Mouse (Mus musculus) forebrain, embryonic 13.5 days (tissue): ENCODE data around the gene Calcoco1. TPM values are rescaled to one million over a fixed set of nuclear protein-coding genes. Genes with fewer than 3 reads are reported as not detected.

Experiments used
- ATAC-seq: fragments of 200-750 bp; cut with Nextera tagmentation; 2 replicates; pipeline ENCODE4 v1.8.0; 2017
- H3K27ac ChIP-seq: fragments of 300-500 bp; sonication (generic); 2 replicates; pipeline ENCODE4 v1.5.1; 2015; ENCODE audit warnings: inconsistent platforms, mild to moderate bottlenecking, moderate library complexity
- H3K27me3 ChIP-seq: fragments of 300-500 bp; sonication (generic); 2 replicates; pipeline ENCODE4 v1.6.1; 2015; ENCODE audit warnings: mild to moderate bottlenecking, inconsistent platforms
- H3K36me3 ChIP-seq: fragments of 300-500 bp; sonication (generic); 2 replicates; pipeline ENCODE4 v1.6.1; 2015; ENCODE audit warnings: mild to moderate bottlenecking, inconsistent platforms; ENCODE audit not compliant: poor library complexity, severe bottlenecking
- H3K4me1 ChIP-seq: fragments of 300-500 bp; sonication (generic); 2 replicates; pipeline ENCODE4 v1.6.1; 2015; ENCODE audit warnings: inconsistent platforms
- H3K4me2 ChIP-seq: fragments of 300-500 bp; sonication (generic); 2 replicates; pipeline ENCODE4 v1.6.1; 2015; ENCODE audit warnings: inconsistent platforms, mild to moderate bottlenecking, moderate library complexity
- H3K4me3 ChIP-seq: fragments of 300-500 bp; sonication (generic); 2 replicates; pipeline ENCODE4 v1.5.1; 2015; ENCODE audit warnings: mild to moderate bottlenecking, inconsistent platforms
- H3K9ac ChIP-seq: fragments of 300-500 bp; sonication (generic); 2 replicates; pipeline ENCODE4 v1.6.1; 2015; ENCODE audit warnings: mild to moderate bottlenecking, inconsistent platforms
- H3K9me3 ChIP-seq: fragments of 300-500 bp; sonication (generic); replicated peaks from 2 replicates; pipeline ENCODE4 v1.6.1; 2016; ENCODE audit warnings: inconsistent platforms
- WGBS: fragments of 180-500 bp; shearing (Covaris S2); methylation state at CpG from one replicate; pipeline ENCODE4 v1.1.7; 2015; 5-methylcytosine and 5-hydroxymethylcytosine counted together
- polyA plus RNA-seq: library from polyadenylated mRNA; unstranded; fragments of >200 nt; fragmentation: Nextera tagmentation; extraction: Ambion mirVana; gene quantifications from 2 replicates; pipeline ENCODE4 v1.2.1, GENCODE M21; 2015

Calcoco1 gene
- polyA plus RNA-seq, 1 experiment from 2014 or later: 48.7 TPM

DNA sequence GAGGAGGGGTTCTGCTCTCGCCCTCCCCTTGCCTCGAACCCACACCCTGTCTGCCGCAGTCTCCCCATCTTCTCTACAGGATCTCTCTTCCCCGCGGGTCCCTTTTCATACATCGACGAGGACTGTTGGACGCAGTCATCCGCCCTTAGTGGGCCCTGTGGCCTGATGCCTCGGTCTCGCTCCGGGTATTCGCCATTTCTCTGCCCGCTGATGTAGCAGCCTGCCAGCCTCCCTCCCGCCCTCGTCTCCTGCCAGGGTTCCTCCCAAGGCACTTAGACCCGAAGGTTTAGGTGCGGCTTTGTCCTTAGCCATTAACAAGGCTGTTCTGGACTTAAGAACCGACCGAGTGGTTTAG, 25.3 kb upstream of the Calcoco1 start:
- no peak; the same call in 1 of the 2 replicates for ATAC-seq
- Histone ChIP-seq H3K27ac (peak overlapping the region; percentile 96), H3K27me3 (peaks cover 88% of the 10 kb centered on the region)

DNA sequence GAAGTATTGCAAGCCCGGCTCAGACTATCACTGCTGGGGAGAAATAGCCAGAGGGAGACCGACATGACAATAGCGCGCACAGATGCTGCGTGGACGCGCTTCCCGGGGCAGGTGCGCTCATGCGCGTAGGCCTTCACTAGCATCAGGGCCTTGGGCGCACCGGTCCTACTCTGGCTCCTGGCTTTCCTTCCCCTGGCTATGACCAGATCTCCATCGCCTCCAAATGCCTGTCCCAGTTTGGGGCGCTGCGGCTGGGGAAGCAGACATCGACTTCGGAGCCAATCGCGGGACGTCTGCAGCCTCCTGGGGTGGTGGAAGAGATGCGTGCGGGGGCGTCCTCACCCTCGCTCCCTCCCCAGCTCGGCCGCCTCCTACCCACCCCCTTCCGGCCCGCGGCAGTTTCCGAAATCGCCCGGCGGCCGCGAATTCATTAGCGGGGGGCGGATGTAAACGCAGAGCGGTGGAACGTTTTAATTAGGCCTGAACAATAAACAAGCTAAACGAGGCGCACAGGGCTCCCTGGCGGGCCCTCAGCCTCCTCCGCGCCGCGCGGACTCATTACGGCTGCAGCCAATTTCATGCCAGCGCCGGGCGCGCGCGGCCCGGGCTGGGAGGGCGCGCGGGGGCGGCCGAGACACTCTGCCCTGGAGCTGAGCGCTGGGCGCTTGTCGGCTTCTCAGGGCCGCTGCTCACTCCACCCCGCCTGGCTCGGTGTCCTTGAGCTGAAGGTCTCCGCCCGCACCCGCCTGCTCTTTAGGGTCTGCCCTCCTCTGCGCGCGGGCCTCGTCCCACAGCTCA, 24.7 kb upstream of the Calcoco1 start:
- no peaks in the 10 kb centered on the region for H3K9me3 ChIP-seq
- H3K4me1 ChIP-seq: peaks cover 56% of the 10 kb centered on the region
- ATAC-seq: peak; percentile 59
- H3K27ac ChIP-seq: peak overlapping the region; percentile 96
- H3K9ac ChIP-seq: peak overlapping the region; percentile 78
- H3K4me3 ChIP-seq: peak overlapping the region; percentile 42
- peaks cover 86% of the 10 kb centered on the region for H3K27me3 ChIP-seq
- H3K36me3 ChIP-seq: no peaks in the 10 kb centered on the region
- peak overlapping the region; percentile 86 for H3K4me2 ChIP-seq
- under 1% methylated on average over 74 of the region's 75 CpGs for WGBS

More for the DNA sequence above, 25.3 kb upstream of the Calcoco1 start:
- Histone ChIP-seq H3K4me1 (peaks cover 56% of the 10 kb centered on the region), H3K9me3 (no peaks in the 10 kb centered on the region), H3K36me3 (no peaks in the 10 kb centered on the region), H3K4me3 (peak overlapping the region; percentile 42), H3K9ac (peak overlapping the region; percentile 78), H3K4me2 (peak overlapping the region; percentile 86)
- WGBS: 0% methylated on average over 20 of the region's 20 CpGs

DNA sequence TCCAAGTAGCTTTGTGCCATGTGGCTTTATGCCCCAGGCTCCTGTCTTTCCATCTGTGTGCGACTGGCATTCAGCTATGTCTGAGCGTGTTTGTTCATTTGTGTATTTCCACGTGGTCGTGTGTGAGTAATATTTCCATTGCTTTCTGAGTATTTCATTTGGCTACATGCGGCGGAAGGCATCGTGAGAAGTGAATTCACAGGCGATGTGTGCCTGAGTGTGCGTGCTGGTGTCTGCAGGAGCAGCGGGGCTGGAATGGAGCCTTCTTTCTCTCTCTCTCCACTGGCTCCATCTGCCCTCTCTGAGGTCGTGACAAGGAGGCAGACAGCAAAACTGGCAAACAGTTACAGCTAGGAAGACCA, 24.1 kb upstream of the Calcoco1 start:
- Histone ChIP-seq H3K4me3 (peak overlapping the region; percentile 42), H3K36me3 (no peaks in the 10 kb centered on the region), H3K27ac (peak overlapping the region; percentile 96), H3K9ac (peak overlapping the region; percentile 78), H3K4me2 (peak overlapping the region; percentile 86), H3K27me3 (peaks cover 87% of the 10 kb centered on the region), H3K4me1 (peaks cover 56% of the 10 kb centered on the region), H3K9me3 (no peaks in the 10 kb centered on the region)
- WGBS: 9% methylated on average over 11 of the region's 11 CpGs
- peak; percentile 7; the same call in 1 of the 2 replicates for ATAC-seq

DNA sequence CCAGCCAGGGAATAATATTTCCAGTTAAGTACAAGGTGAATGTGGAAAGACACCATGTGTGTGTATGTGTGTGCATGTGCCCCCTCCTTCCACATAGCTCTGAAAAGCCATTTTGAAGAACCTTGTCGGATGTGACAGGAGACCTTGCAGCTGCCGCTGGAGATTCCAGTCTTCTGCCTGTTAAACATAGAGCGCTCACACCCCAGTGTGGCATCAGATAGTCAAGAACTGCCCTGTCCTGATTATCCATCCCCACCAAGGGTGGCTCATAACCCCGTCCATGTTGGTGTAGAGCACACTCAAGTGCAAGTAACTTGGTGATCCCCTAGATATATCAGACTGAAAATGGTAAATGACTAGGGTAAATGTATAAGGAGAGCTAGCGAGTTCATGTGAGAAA, 23.4 kb upstream of the Calcoco1 start:
- no peaks in the 10 kb centered on the region for H3K9me3 ChIP-seq
- H3K4me2 ChIP-seq: no peak overlapping the region
- no peak overlapping the region for H3K9ac ChIP-seq
- H3K4me3 ChIP-seq: no peak overlapping the region
- no peak for ATAC-seq
- H3K4me1 ChIP-seq: peaks cover 56% of the 10 kb centered on the region
- peaks cover 84% of the 10 kb centered on the region for H3K27me3 ChIP-seq
- WGBS: 32% methylated on average over 5 of the region's 5 CpGs
- no peaks in the 10 kb centered on the region for H3K36me3 ChIP-seq
- H3K27ac ChIP-seq: peak overlapping the region; percentile 96

DNA sequence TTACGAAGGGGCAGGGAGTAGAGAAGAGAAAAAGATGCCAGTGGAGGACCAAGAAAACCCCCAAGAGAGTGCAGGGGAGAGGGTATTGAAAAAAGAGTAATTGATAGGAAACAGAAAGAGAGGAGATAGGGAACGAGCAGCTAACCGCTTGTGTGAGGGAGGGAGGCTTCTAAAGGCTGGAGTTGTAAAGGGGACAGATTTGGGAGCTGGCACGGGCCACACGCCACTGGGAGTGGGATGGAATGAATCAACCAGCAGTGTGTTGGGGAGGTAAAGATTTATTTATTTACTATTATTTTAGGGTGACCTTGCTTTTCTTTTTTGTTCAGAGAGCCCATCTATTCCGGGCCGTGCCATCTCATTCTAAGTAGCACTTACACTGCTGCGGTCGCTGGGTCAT, 22.9 kb upstream of the Calcoco1 start:
- no peaks in the 10 kb centered on the region for H3K36me3 ChIP-seq
- peak overlapping the region; percentile 91 for H3K27ac ChIP-seq
- peak overlapping the region; percentile 60; the same call in 1 of the 2 replicates for H3K9ac ChIP-seq
- 10% methylated on average over 9 of the region's 9 CpGs for WGBS
- H3K27me3 ChIP-seq: peaks cover 79% of the 10 kb centered on the region
- no peak overlapping the region for H3K4me3 ChIP-seq
- ATAC-seq: no peak
- H3K4me1 ChIP-seq: peaks cover 56% of the 10 kb centered on the region
- H3K9me3 ChIP-seq: no peaks in the 10 kb centered on the region
- H3K4me2 ChIP-seq: no peak overlapping the region

DNA sequence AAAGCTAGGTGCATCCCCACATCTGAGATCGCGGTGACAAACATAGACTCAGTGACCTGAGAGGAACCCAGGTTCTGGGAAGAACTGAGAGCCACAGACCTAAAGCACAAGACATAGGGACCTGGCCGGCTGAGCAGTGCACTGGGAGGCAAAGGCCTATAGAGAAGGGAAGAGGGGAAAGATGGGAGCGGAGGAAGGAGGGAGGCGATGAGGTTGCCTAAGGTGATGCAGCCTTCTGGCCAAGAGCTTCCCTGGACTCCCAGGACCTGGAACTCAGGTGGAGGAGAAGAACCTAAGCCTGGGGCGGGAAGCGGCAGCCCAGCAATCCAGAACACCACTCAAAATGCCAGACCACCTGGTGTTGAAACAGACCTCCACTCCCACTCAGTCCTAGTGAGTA, 22.4 kb upstream of the Calcoco1 start:
- Histone ChIP-seq H3K4me1 (peaks cover 56% of the 10 kb centered on the region), H3K27me3 (peaks cover 78% of the 10 kb centered on the region), H3K9ac (peak overlapping the region; percentile 60), H3K27ac (peak overlapping the region; percentile 91), H3K9me3 (no peaks in the 10 kb centered on the region), H3K4me3 (no peak overlapping the region), H3K4me2 (peak overlapping the region; percentile 35), H3K36me3 (no peaks in the 10 kb centered on the region)
- WGBS: 13% methylated on average over 7 of the region's 7 CpGs
- ATAC-seq: no peak

DNA sequence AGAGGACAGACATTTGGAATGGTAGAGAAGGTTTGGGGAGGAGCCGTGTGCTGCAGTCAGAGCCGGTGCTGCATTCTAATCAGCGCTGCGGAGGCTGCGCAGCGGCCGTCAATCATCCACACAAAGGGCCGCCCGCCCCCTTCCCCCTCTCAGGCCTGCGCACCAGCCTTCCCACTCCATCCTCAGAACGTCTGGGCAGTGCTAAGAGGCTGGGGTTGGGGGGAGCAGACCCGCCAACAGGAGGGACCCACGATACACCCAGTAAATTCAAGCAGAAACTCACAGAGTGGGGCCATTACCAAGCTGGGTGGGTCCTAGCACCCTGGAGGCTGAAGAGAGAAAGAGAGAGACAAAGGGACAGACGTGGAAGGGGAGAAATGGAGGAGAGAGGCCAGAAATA, 22.0 kb upstream of the Calcoco1 start:
- Histone ChIP-seq H3K27ac (peak overlapping the region; percentile 91), H3K36me3 (no peaks in the 10 kb centered on the region), H3K4me3 (no peak overlapping the region), H3K9me3 (no peaks in the 10 kb centered on the region), H3K9ac (peak overlapping the region; percentile 60), H3K4me2 (peak overlapping the region; percentile 35), H3K27me3 (peaks cover 78% of the 10 kb centered on the region), H3K4me1 (peaks cover 56% of the 10 kb centered on the region)
- peak; percentile 75 for ATAC-seq
- 0% methylated on average over 14 of the region's 14 CpGs for WGBS

DNA sequence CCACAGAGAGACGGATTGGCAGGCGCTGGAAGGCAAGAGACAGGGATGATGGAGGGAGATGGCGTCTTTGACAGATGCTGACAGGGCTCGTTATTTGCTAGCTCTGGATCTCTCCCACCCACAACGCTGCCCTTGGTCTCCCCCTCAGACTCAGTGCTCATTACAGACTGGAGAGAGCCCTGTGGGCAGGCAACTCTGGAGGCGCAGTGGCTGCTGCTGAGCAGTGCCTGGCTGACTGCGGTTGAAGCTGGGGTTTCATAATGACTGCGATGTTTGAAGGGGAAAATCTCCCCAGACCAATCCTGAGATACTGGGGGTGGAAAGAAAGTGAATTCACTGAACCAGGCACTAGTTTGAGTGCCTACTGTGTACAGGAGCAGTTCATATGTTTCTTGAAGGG, 21.2 kb upstream of the Calcoco1 start:
- H3K36me3 ChIP-seq: no peaks in the 10 kb centered on the region
- H3K27ac ChIP-seq: peak overlapping the region; percentile 91
- peak overlapping the region; percentile 12; the same call in 1 of the 2 replicates for H3K4me2 ChIP-seq
- H3K9me3 ChIP-seq: no peaks in the 10 kb centered on the region
- 14% methylated on average over 8 of the region's 8 CpGs for WGBS
- H3K27me3 ChIP-seq: peaks cover 72% of the 10 kb centered on the region
- ATAC-seq: no peak
- H3K9ac ChIP-seq: peak overlapping the region; percentile 38; the same call in 1 of the 2 replicates
- H3K4me3 ChIP-seq: no peak overlapping the region
- H3K4me1 ChIP-seq: peaks cover 55% of the 10 kb centered on the region

DNA sequence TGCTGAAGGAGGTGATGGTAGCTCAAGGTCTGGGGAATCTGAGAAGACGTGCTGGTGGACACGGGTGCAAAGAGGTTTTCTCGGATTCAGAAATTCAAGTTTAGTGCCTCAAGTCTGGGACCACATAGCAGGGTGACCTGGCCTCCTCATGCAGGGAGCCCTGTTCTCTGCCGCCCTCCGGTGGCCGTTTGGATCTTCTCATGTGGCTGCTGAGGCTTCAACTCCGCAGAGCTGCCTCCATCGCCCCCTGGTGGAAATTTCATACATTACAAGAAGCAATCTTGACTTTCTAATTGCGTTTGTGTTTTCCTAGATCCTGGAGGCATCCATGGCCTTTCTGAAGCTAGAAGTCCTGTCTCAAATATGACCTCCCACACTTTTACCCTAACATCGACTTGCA, 20.6 kb upstream of the Calcoco1 start:
- Histone ChIP-seq H3K4me2 (peak overlapping the region; percentile 12; the same call in 1 of the 2 replicates), H3K9ac (peak overlapping the region; percentile 38; the same call in 1 of the 2 replicates), H3K27ac (peak overlapping the region; percentile 91), H3K4me1 (peaks cover 49% of the 10 kb centered on the region), H3K9me3 (no peaks in the 10 kb centered on the region), H3K36me3 (no peaks in the 10 kb centered on the region), H3K27me3 (peaks cover 72% of the 10 kb centered on the region), H3K4me3 (no peak overlapping the region)
- WGBS: 0% methylated on average over 10 of the region's 10 CpGs
- ATAC-seq: peak; percentile 50

DNA sequence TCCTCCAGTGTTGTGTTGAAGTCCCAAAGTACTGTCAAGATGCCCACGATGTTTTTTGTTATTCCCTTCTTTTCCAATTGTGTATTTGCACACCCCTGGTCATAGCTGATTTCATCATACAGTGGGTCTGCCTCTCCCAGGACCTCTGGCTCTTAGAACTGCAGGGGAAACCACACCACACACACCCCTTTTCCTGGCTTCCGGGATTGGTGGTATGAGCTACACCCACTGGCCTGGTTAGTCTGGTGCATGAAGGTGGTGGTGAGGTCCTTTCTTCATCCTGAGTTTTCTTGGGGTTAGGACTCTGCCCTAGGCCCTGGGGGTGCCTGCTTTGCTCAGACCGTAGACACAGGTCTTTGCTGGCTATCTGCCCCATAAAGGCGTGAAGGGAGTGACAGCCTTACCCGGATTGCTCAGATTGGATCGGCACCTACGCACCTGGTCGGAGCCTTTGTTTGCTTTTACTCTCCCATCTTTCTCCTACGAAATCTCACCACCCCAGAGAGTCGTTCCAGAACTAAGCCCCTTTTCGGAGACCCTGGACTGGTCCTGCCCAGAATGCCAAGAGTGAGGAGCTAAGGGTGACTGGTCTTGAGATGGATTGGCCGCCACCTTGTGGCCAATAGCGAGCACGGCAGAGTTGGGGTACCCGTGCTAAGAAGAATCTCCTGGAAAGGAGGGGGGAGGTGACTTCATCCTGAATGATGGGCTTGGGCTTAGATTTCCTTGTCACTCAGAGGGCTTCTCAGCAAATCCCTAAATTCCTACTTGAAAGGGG, 17.7 kb upstream of the Calcoco1 start:
- Histone ChIP-seq H3K27me3 (peaks cover 67% of the 10 kb centered on the region), H3K4me2 (no peak overlapping the region), H3K36me3 (no peaks in the 10 kb centered on the region), H3K4me1 (peaks cover 43% of the 10 kb centered on the region), H3K27ac (no peak overlapping the region), H3K9me3 (no peaks in the 10 kb centered on the region), H3K4me3 (no peak overlapping the region), H3K9ac (no peak overlapping the region)
- ATAC-seq: 0 out of 2 replicates have a peak, but pooled peaks have one; percentile 16
- 31% methylated on average over 15 of the region's 15 CpGs for WGBS

DNA sequence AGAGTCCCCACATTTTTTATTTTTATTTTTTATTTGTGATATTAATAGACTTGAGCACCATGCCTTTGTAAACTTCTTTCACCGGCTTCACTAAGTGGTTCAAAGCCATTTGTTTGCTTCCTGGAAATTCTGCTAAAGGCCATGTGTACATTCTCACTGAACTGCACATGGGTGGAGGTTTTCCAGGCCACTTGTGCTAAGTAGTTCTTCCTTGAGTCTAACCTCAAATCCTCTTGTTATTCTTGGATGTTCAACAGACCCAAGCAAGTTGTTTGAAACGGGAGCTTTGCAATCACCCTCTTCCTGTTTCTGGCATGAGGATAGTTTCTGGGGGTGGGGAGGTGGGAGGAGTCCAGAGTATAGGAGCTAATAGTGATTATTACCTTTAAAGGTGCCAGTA, 16.5 kb upstream of the Calcoco1 start:
- no peak overlapping the region for H3K27ac ChIP-seq
- H3K4me2 ChIP-seq: no peak overlapping the region
- H3K36me3 ChIP-seq: no peaks in the 10 kb centered on the region
- peaks cover 62% of the 10 kb centered on the region for H3K27me3 ChIP-seq
- ATAC-seq: no peak
- WGBS: 72% methylated on average over 2 of the region's 2 CpGs
- no peak overlapping the region for H3K4me3 ChIP-seq
- no peak overlapping the region for H3K9ac ChIP-seq
- no peaks in the 10 kb centered on the region for H3K9me3 ChIP-seq
- peaks cover 35% of the 10 kb centered on the region for H3K4me1 ChIP-seq

DNA sequence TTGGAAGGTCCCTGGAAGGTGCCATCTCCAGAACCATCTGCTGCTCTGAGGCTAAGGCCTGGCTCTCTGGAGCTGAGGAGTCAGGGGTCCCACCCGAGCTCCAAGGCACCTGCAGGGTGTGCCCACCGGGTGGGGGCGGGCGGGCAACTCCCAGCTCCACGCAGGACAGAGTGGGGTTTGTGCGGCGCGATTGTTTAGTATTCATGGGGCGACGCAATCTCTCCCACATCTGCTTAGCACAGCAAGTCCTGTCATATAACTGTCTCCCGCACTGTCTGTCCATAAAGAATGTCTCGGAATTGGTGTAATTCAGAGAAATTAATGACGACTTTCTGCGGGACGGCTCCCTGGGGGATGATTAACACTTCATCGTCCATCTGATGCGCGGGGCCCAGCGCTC, 15.1 kb upstream of the Calcoco1 start:
- H3K27me3 ChIP-seq: peaks cover 69% of the 10 kb centered on the region
- no peak overlapping the region for H3K9ac ChIP-seq
- no peaks in the 10 kb centered on the region for H3K9me3 ChIP-seq
- no peak overlapping the region for H3K4me2 ChIP-seq
- WGBS: 89% methylated on average over 19 of the region's 19 CpGs
- peaks cover 36% of the 10 kb centered on the region for H3K4me1 ChIP-seq
- H3K4me3 ChIP-seq: no peak overlapping the region
- H3K36me3 ChIP-seq: no peaks in the 10 kb centered on the region
- peak overlapping the region; percentile 85 for H3K27ac ChIP-seq
- ATAC-seq: no peak; the same call in 1 of the 2 replicates
